Mouse (Mus musculus): ENCODE measurements around the gene Enpp4. TPM values are rescaled to one million over a fixed set of nuclear protein-coding genes. Genes with fewer than 3 reads are reported as not detected.

Gene Enpp4
- polyA plus RNA-seq, 1 experiment from 2014 or later, result 5.2 TPM

GRCm38 (mm10) chr17:44053427-44053826, 52.2 kb downstream of the Enpp4 start:
- no peaks in the 10 kb centered on the region for H3K36me3 ChIP-seq (ENCODE audit: poor library complexity, severe bottlenecking)
- H3K9me3 ChIP-seq (replicated peaks), result no peaks in the 10 kb centered on the region
- no peaks in the 10 kb centered on the region for H3K27me3 ChIP-seq
- no peak for ATAC-seq
- H3K27ac ChIP-seq, result no peak overlapping the region
- no peak overlapping the region for H3K4me3 ChIP-seq
- H3K4me2 ChIP-seq, result no peak overlapping the region
- 87% methylated on average over 4 of the region's 4 CpGs for WGBS
- H3K9ac ChIP-seq, result no peak overlapping the region
- H3K4me1 ChIP-seq, result no peaks in the 10 kb centered on the region

Other genes starting within 250 kb of the Enpp4 start
- 35.2 and 42.1 TPM in 2 replicates for gene Enpp5, start 27.0 kb downstream of the Enpp4 start, polyA plus RNA-seq (2015; fragmentation: Nextera tagmentation; extraction: Ambion mirVana)
- gene Clic5, start 82.8 kb upstream of the Enpp4 start, polyA plus RNA-seq (2015; fragmentation: Nextera tagmentation; extraction: Ambion mirVana), result 0.04 and 0.09 TPM in 2 replicates

Measured in forebrain, embryonic 13.5 days (tissue).